Mouse (Mus musculus) hematopoietic stem cell, adult 5-6 weeks (primary cell): ENCODE data around the gene Sgcd. TPM values are rescaled to one million over a fixed set of nuclear protein-coding genes. Genes with fewer than 3 reads are reported as not detected.
"Not testable (repeated sequence)": the region's sequence is repeated elsewhere in the genome, so short reads cannot be mapped to it uniquely, and the experiment has no call there.

ENCODE experiments used
- ATAC-seq, 2 experiments: fragments of 125-278 bp in 1 of 2; replicated peaks in 1 of 2; 2 replicates each; pipeline ENCODE4 v1.8.0; 2016 to 2017; ENCODE audit warnings: inconsistent platforms in 2 of 2, mild to moderate bottlenecking in 2 of 2, moderate number of reproducible peaks in 2 of 2, low read depth in 1 of 2, moderate TSS enrichment in 1 of 2; ENCODE audit not compliant: low FRiP score in 2 of 2, poor library complexity in 2 of 2, severe bottlenecking in 2 of 2, insufficient read depth in 1 of 2, low TSS enrichment in 1 of 2
- total RNA-seq: library from RNA; stranded (forward); fragments of 172-1452, 232-1000 nt; gene quantifications from 2 replicates; pipeline ENCODE4 v1.2.3, GENCODE M21; 2017

Sgcd gene
- total RNA-seq, 1 experiment from 2014 or later: not detected

DNA sequence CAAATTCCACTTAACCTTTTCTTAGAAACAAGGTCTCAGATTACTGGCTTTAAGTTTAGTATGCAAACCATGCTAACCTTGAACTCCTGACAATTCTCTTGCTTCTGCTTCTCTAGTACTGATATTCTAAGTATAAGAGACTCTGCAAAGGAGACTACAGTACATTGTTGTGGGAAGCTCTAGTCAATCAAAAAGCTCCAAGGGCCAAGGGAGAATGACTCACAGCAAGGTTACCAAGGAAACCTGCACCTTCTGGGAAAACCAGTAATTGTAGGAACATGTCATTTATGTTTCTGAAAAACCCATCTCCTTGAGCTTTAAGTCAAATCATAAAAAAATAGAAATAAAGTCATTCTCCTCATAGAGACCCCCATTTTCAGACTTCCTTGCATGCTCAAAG lies 178.5 kb downstream of the Sgcd start:
- ATAC-seq: no peak

DNA sequence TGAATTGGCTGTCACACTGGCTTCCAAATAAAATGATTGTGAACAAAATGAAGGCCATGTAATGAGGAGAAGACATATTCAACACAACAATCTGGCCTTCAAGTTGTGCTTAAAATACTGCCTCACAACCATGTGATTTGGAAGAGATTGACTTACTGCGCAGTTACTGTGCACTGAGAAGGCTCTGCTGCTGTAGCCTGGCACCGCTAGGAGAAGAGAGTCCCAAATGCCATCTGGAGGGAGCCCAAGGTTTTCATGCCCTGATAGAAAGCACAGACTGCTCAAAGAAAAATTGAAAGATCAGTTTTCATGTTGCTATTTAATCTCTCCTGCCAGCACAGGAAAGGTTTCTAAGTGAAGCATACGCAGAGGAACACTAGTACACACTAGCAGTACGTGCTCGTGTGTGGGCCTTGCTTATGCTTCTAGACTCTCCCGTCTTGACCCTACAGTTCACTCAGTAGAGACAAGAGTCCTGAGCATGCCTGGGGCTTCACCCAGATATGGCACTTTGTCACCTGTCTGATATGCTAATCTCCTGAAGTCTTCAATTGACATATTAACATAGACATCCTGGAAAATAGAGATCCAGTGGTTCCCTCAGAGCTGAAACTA lies 184.6 kb downstream of the Sgcd start:
- no peak for ATAC-seq

DNA sequence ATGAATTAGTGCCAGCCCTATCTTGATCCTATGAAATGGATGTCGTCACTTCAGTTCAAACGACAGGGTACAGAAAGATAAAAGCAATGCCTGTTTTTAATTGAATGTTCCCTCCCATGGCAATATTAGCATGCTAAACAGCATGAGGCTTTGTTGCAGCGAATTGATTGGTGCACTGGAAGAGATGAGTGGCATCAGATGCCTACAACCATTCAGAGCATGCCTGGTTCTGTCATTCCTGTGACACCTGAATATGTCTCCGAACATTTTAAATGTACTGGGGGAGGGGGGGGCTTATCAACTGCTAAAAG lies 210.9 kb downstream of the Sgcd start:
- ATAC-seq: no peak

DNA sequence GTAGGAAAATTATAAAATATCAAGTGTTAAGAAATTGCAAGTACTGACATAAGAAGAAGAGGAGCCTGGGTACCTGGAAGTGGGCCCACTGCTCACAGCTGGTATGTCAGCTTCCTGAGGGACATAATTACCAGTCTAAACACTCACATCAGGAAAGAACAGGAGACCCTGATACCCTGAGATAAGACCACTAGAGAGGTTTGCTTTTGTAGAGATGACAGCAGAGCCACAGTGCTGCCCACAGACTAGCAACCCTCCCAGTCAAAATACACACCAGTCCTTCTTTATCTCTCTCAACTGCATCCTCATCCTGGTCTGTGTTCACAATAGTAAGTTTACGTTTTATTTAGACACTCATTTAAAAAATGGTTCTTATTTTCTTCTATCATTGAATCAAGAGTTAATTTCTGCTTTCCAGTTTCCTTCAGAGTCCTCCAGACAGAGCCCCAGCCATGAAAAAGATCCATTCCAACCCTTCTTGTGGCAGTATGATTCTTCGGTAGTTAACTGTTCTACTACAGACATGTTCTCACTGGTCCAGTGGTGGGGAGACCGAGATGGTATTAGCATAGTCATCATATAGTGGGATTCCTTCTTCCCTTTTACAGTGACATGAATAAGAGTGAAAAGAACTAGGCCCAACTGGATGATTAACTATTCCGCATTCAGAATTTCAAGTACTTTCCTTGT lies 211.4 kb downstream of the Sgcd start:
- ATAC-seq: no peak

DNA sequence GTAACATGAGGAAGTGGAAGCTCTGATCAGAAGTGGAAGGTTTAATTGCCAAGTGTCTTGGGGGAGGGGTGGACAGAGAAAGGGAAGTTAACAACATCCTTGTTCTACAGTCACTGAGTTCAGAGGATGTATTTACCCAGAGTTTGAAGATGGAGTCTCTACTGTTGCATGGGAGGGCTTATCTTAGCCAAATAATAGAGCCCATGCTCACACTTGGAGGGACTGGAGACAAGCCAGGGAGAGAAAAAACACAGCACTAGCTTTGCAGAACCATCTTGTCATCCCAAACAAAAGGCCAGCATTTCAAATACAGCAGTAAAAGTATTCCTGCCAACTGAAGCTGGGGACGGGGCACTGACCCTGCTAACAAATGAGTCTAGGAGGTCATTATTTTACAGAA lies 212.8 kb downstream of the Sgcd start:
- ATAC-seq: no peak

DNA sequence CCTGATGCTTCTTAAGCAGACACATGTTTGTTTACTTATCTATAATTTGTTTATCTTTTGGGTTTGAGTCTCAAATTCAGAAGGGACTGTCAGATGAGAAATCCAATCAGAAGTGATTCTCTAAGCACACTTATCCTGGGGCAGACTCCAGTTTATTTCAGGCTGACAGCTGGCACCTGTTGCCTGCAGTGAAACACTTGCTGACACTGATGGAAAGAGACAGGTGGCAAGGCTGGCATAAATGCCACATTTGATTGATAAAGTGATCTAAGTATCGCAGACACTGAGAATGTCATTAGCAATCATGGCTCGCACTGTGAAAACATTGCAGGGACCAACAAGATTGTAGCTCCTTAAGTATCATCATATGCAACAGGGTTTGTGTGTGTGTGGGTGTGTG lies 222.9 kb downstream of the Sgcd start:
- no peak for ATAC-seq

DNA sequence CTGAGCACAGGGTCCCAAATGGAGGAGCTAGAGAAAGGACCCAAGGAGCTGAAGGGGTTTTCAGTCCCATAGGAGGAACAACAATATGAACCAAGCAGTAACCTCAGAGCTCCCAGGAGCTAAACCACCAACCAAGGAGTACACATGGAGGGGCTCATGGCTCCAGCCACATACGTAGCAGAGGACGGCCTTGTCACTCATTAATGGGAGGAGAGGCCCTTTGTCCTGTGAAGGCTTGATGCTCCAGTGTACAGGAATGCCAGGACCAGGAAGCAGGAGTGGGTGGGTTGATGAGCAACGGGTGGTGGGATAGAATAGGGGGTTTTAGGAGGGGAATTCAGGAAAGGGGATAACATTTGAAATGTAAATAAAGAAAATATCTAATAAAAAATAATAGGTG lies 225.2 kb downstream of the Sgcd start:
- not testable (repeated sequence) for ATAC-seq

DNA sequence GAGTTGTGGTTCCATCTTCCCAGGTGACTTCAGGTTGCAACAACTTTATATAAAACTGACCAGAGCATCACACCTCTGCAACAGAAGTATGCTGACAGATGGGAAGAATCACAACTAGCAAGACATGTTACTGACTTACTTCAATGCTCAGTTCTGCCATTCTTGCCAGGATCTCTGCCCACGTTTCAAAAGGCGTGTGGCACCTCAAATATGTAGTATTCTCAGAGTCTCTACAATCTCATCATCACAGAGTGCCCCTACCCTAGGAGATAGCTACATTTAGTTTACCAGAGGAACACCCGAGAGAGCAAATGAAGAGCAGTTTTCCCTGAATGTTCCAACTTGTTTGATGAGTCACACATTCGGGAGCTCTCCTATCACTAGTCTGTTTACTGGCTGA lies 229.8 kb downstream of the Sgcd start:
- no peak for ATAC-seq

DNA sequence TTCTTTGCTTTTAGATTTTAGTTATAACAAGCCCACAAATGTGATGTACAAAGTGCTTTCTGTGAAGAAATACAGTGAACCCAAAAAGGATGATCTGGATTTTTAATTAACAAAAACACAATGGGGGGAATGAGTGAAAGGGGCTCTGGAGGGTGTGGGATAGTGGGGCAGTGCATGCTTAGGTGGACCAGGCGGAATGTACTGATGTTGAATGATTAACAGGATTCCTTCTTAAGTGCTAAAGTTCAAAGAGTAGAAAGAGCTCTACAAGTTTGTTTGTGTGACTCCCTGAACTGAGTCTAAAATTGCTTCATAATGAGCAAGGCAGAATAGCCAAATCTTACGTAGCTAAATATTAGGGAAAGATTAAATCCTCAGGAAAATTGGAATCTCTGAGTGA lies 246.0 kb downstream of the Sgcd start:
- no peak for ATAC-seq

DNA sequence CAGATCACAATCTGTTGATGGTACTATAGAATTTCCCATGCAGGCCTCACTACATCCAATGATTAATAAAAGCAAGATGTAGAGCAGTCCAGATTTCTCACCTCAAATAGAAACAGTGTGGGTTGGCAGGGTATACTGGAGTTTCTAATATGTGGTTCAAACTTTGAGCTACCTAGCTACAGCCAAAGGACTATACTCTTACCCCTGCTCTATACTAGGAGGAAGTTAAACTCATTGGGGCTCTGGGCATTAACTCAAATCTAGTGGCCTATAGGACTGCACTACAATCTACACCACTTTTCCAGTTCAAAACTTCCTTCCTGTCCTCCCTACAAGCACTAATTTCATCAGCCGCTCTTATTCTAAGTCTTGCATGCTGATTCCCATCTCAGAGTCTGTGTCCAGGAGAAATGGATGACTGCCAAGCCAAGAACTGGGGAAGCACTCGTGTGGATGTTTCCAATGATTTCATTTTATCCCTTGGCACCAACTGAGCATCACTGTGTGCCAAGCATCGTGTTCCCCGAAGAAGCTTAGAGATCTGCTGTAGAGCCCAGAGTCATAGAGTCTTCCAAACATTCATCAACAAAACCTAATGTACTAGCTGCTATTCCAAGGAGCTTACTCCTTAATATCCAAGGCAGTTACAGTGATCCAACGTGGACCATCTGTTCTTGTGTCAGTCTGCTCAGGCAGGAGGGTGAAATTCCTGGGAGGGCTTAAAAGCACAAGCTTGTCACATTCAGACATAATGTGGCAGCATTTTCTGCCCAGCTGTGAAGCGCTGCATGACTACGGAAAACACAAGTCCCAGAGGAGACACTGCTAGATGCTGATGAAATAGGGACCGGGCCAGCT lies 283.6 kb downstream of the Sgcd start:
- ATAC-seq: no peak

DNA sequence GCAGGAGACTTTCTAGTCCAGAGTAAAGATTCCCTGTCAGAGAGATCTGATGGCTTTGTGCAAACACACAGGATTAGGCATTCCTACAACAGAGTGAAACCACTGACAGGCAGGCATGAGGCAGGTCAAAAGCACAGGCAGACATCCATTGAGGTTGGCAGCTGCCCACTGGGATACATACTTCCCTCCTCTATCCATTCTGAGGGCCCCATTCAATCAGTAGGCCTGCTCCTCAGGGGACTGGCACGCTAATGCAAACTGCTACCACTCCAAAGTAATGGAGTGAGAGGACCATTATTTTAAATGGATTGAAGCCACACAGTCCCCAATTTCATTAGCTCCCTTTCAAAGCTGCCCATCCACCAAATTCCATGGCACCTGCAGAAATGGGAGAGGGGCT lies 293.2 kb downstream of the Sgcd start:
- ATAC-seq: no peak

DNA sequence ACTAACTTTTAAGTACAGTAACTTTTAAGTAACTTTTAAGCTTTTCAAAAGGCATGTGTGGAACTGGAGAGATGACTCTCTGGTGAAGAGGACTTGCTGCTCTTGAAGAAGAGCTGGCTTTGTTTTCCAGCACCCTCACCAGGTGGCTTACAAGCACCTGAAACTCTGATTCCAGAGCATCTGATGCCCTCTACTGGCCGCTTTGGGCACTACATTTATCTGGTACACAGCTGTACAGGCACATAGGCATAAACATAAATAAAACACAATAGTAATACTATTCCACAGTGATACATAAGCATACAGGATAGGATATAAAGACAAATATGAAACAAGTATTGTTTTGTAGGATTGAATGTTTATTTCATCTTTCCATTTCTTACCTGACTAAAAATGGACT lies 330.6 kb downstream of the Sgcd start:
- ATAC-seq: peak in 1 of 2 experiments; percentile 62; a peak in 1 of 4 replicates

DNA sequence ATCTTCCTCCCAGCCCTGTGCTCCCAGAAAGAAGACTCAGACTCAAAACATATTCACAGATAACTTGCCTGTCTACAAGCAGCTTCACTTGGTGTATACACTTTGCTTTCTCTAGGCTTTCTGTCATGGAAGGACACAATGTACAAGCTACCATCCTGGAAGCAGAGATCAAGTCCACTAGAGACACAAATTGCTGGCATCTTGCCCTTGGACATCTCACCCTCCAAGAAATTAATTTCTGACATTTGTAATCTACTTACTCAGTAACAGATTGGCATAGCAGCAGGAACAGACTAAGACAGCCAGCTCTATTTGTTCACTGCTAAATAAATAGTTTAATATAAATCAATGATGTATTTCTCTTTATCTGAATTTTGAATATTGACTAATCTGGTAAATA lies 342.9 kb downstream of the Sgcd start:
- ATAC-seq: no peak

DNA sequence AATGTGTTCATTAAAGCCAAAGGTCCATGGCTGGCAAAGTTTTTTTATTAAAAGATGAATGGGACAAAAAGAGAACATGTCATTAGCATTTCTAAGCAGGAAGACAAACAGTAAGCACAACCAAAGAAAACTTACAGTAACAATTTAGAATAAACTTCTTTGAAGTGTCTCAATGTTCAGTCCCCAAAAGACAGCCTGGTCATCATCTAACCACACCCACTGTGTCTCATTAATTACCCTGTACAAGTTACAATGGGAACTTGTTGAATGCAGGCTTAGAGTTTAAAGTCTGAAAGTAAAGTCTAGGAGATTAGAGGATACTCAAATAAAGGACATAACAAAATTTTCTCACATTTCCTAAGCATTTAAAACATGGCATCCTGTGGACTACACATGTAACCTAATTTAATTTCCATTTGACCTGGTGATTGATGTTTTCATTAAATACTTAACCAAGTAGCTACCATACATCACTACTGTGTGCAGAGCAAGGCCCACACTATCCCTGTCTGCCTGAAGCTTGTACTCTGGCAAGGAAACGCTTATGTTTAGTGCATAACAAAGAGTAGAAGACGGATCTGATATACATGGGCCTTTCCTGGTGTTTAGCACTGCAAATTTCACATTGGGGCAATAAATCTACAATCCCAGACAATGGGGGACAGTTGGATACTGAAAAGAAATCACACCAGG lies 347.1 kb downstream of the Sgcd start:
- ATAC-seq: no peak

DNA sequence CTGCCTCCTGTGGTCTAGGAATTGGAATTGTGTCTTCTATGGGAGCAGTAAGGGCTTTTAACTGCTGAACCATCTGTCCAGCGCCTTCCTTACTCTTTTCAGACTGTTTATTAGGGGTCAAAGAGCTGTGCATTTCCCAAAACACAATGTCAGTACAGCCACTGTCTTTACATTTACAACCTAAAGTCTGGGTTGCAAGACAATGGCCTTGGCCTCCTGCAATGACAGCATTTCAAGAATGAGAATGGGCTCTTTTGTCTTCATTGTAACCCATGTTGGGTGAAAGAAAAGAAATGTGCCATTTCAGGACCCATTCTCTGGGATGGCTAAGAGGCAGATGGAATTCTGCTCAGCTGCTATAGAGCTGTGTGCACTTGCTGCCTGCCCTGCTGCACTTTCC lies 348.2 kb downstream of the Sgcd start:
- ATAC-seq: no peak

DNA sequence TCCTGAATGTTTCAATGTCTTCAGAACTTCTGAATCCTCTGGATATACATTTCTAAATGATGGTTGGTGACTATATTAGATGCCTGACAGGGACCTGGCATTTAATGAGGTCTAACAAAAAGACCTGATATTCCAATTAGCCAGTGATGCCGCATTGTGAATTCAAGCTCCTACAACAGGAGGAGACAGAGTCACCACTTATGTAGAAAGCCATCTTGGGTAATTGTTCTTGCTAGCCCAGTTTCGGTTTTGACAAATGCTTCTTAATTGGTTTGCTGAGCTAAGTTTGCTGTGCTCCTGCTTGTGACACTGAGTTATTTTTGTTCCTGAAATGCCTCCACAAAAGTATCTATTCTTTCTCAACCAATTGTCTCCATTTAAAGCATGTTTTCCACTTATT lies 358.6 kb downstream of the Sgcd start:
- no peak for ATAC-seq

DNA sequence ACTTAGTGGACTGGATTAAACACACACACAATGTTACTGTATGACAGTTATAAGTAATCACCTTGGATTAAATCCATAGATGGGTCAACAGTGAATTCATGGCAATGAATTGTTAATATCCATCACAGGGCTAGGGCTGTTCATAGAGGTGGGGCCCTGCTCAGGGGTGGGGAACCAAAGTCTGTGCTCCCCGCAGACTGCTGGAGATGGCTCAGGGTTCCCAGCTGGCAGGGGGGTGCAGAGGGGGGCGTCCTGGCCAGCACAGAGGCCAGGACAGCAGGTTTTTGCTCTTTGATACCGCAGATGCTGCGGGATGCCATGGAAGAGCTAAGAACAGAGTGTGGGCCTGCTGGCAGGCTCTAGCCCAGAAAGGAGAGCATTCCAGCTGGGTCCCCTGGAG lies 378.9 kb downstream of the Sgcd start:
- no peak for ATAC-seq

DNA sequence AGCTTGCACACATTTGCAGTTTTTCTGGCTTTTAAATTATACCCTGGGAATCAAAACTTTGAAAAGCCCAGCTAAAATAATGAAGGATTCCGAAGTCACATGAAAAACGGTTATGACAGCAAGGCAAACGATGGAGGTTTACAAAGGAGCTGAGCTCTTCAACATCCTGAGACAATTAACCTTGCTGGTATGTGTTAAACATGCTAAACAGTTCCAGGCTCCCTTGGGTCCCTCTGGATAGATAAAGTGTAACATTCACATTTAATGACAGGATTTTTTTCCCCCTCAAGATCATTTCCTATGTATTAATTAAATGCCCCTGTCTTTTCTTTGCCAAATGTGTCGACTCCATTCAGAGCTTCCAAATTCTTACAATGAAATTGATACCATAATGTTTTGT lies 414.1 kb downstream of the Sgcd start:
- no peak for ATAC-seq
